Mouse (Mus musculus) myocyte (in vitro differentiated cells): ENCODE measurements around the gene Myo1f.

ENCODE experiments used
- MAX ChIP-seq: IDR thresholded peaks from one replicate; pipeline ENCODE4 v1.6.1; 2011; ENCODE audit warnings: low read depth, mild to moderate bottlenecking, control low read depth
- MYOD1 ChIP-seq, 3 experiments: IDR thresholded peaks; one replicate each; pipeline ENCODE4 v1.6.1; 2011; ENCODE audit warnings: control low read depth in 2 of 3, low read depth in 2 of 3, mild to moderate bottlenecking in 2 of 3, moderate library complexity in 1 of 3; ENCODE audit not compliant: insufficient read length in 2 of 3, control insufficient read depth in 1 of 3
- POLR2A ChIP-seq: IDR thresholded peaks from one replicate; pipeline ENCODE4 v1.6.1; 2011; ENCODE audit warnings: low read depth, mild to moderate bottlenecking, control low read depth, moderate library complexity; ENCODE audit not compliant: insufficient read length
- REST ChIP-seq: IDR thresholded peaks from one replicate; pipeline ENCODE4 v1.6.1; 2011; ENCODE audit warnings: mild to moderate bottlenecking, control low read depth, moderate library complexity; ENCODE audit not compliant: insufficient read depth, insufficient read length

- TF ChIP-seq POLR2A (no peak), REST (no peak), MAX (no peak), MYOD1 (IDR thresholded peaks at IDR 0.05; ENCODE audit: control insufficient read depth in 1 of 3, insufficient read length in 2 of 3, low read depth in 2 of 3) (no peak)
Measured at GRCm38 (mm10) chr17:33510172-33510571, 45.3 kb upstream of the Myo1f start.
